Mouse (Mus musculus): ENCODE data around the gene Calhm4. TPM values are rescaled to one million over a fixed set of nuclear protein-coding genes. Genes with fewer than 3 reads are reported as not detected.

The Calhm4 gene
- not detected in 2 replicates for polyA plus RNA-seq (2011; ENCODE audit: insufficient read depth, insufficient read length, low replicate concordance, missing spikeins)

- Histone ChIP-seq H3K27ac (ENCODE audit: control insufficient read depth, insufficient read depth, low read depth, low read length, poor library complexity) (no peak within 1 kb of the TSS), H3K4me1 (ENCODE audit: control insufficient read depth, insufficient read depth, low read length) (no peaks in the 10 kb centered on the region), H3K4me3 (replicated peaks; ENCODE audit: control insufficient read depth, low read depth, low read length) (no peak within 1 kb of the TSS)
- no peak for TF ChIP-seq CTCF (IDR thresholded peaks at IDR 0.05; ENCODE audit: control insufficient read depth, insufficient read depth, low read length)
- TF ChIP-seq POLR2A (IDR thresholded peaks at IDR 0.05; ENCODE audit: borderline replicate concordance, control insufficient read depth, low read depth, low read length) = no peak
- WGBS = 76% methylated on average over 5 of the region's 5 CpGs
Observed at GRCm38 (mm10) chr10:34044210-34044609, at the start of gene Calhm4. TSS of gene Calhm4 (minus strand) at chr10:34044310.

GRCm38 (mm10) chr10:34091888-34092287, 47.8 kb upstream of the Calhm4 start:
- Histone ChIP-seq H3K27ac (ENCODE audit: control insufficient read depth, insufficient read depth, low read depth, low read length, poor library complexity) (no peak overlapping the region), H3K4me1 (ENCODE audit: control insufficient read depth, insufficient read depth, low read length) (no peaks in the 10 kb centered on the region), H3K4me3 (replicated peaks; ENCODE audit: control insufficient read depth, low read depth, low read length) (no peak overlapping the region)
- WGBS = 72% methylated on average over 5 of the region's 5 CpGs
- TF ChIP-seq CTCF (IDR thresholded peaks at IDR 0.05; ENCODE audit: control insufficient read depth, insufficient read depth, low read length) (no peak), POLR2A (IDR thresholded peaks at IDR 0.05; ENCODE audit: borderline replicate concordance, control insufficient read depth, low read depth, low read length) (no peak)

- WGBS = 65% methylated on average over 1 of the region's 1 CpGs
- Histone ChIP-seq H3K4me3 (replicated peaks; ENCODE audit: control insufficient read depth, low read depth, low read length) (no peak overlapping the region), H3K4me1 (ENCODE audit: control insufficient read depth, insufficient read depth, low read length) (no peaks in the 10 kb centered on the region), H3K27ac (ENCODE audit: control insufficient read depth, insufficient read depth, low read depth, low read length, poor library complexity) (no peak overlapping the region)
- TF ChIP-seq POLR2A (IDR thresholded peaks at IDR 0.05; ENCODE audit: borderline replicate concordance, control insufficient read depth, low read depth, low read length) (no peak), CTCF (IDR thresholded peaks at IDR 0.05; ENCODE audit: control insufficient read depth, insufficient read depth, low read length) (no peak)
Observed at GRCm38 (mm10) chr10:34090481-34090880, 46.4 kb upstream of the Calhm4 start.

- WGBS = 14% methylated on average over 3 of the region's 3 CpGs
Observed at GRCm38 (mm10) chr10:34089517-34089916, 45.4 kb upstream of the Calhm4 start.

GRCm38 (mm10) chr10:34088515-34088914, 44.4 kb upstream of the Calhm4 start:
- H3K27ac ChIP-seq (ENCODE audit: control insufficient read depth, insufficient read depth, low read depth, low read length, poor library complexity) = no peak overlapping the region
- no peak overlapping the region for H3K4me3 ChIP-seq (replicated peaks; ENCODE audit: control insufficient read depth, low read depth, low read length)
- no peak for TF ChIP-seq CTCF (IDR thresholded peaks at IDR 0.05; ENCODE audit: control insufficient read depth, insufficient read depth, low read length)
- no peak for TF ChIP-seq POLR2A (IDR thresholded peaks at IDR 0.05; ENCODE audit: borderline replicate concordance, control insufficient read depth, low read depth, low read length)
- 70% methylated on average over 2 of the region's 2 CpGs for WGBS
- H3K4me1 ChIP-seq (ENCODE audit: control insufficient read depth, insufficient read depth, low read length) = no peaks in the 10 kb centered on the region

More at GRCm38 (mm10) chr10:34089517-34089916, 45.4 kb upstream of the Calhm4 start:
- Histone ChIP-seq H3K4me3 (replicated peaks; ENCODE audit: control insufficient read depth, low read depth, low read length) (no peak overlapping the region), H3K27ac (ENCODE audit: control insufficient read depth, insufficient read depth, low read depth, low read length, poor library complexity) (no peak overlapping the region), H3K4me1 (ENCODE audit: control insufficient read depth, insufficient read depth, low read length) (no peaks in the 10 kb centered on the region)
- no peak for TF ChIP-seq CTCF (IDR thresholded peaks at IDR 0.05; ENCODE audit: control insufficient read depth, insufficient read depth, low read length)
- no peak for TF ChIP-seq POLR2A (IDR thresholded peaks at IDR 0.05; ENCODE audit: borderline replicate concordance, control insufficient read depth, low read depth, low read length)

- no peak overlapping the region for H3K4me3 ChIP-seq (replicated peaks; ENCODE audit: control insufficient read depth, low read depth, low read length)
- 88% methylated on average over 1 of the region's 1 CpGs for WGBS
Observed at GRCm38 (mm10) chr10:34086514-34086913, 42.4 kb upstream of the Calhm4 start.

GRCm38 (mm10) chr10:34074522-34075200, 30.6 kb upstream of the Calhm4 start:
- no peaks in the 10 kb centered on the region for H3K4me1 ChIP-seq (ENCODE audit: control insufficient read depth, insufficient read depth, low read length)
- WGBS = 73% methylated on average over 5 of the region's 5 CpGs
- TF ChIP-seq CTCF (IDR thresholded peaks at IDR 0.05; ENCODE audit: control insufficient read depth, insufficient read depth, low read length) (no peak), POLR2A (IDR thresholded peaks at IDR 0.05; ENCODE audit: borderline replicate concordance, control insufficient read depth, low read depth, low read length) (no peak)
- H3K27ac ChIP-seq (ENCODE audit: control insufficient read depth, insufficient read depth, low read depth, low read length, poor library complexity) = no peak overlapping the region
- no peak overlapping the region for H3K4me3 ChIP-seq (replicated peaks; ENCODE audit: control insufficient read depth, low read depth, low read length)

More at GRCm38 (mm10) chr10:34086514-34086913, 42.4 kb upstream of the Calhm4 start:
- Histone ChIP-seq H3K27ac (ENCODE audit: control insufficient read depth, insufficient read depth, low read depth, low read length, poor library complexity) (no peak overlapping the region), H3K4me1 (ENCODE audit: control insufficient read depth, insufficient read depth, low read length) (no peaks in the 10 kb centered on the region)
- TF ChIP-seq POLR2A (IDR thresholded peaks at IDR 0.05; ENCODE audit: borderline replicate concordance, control insufficient read depth, low read depth, low read length) (no peak), CTCF (IDR thresholded peaks at IDR 0.05; ENCODE audit: control insufficient read depth, insufficient read depth, low read length) (no peak)

- TF ChIP-seq POLR2A (IDR thresholded peaks at IDR 0.05; ENCODE audit: borderline replicate concordance, control insufficient read depth, low read depth, low read length) (no peak), CTCF (IDR thresholded peaks at IDR 0.05; ENCODE audit: control insufficient read depth, insufficient read depth, low read length) (no peak)
- H3K4me1 ChIP-seq (ENCODE audit: control insufficient read depth, insufficient read depth, low read length) = no peaks in the 10 kb centered on the region
- 50% methylated on average over 2 of the region's 2 CpGs for WGBS
Observed at GRCm38 (mm10) chr10:34071650-34072049, 27.5 kb upstream of the Calhm4 start.

More at GRCm38 (mm10) chr10:34071650-34072049, 27.5 kb upstream of the Calhm4 start:
- Histone ChIP-seq H3K27ac (ENCODE audit: control insufficient read depth, insufficient read depth, low read depth, low read length, poor library complexity) (no peak overlapping the region), H3K4me3 (replicated peaks; ENCODE audit: control insufficient read depth, low read depth, low read length) (no peak overlapping the region)

Data from bone marrow, adult 2 months (tissue).